Mouse (Mus musculus) layer of hippocampus, postnatal 25 days (tissue): ENCODE measurements around the gene Olfr1198. TPM values are rescaled to one million over a fixed set of nuclear protein-coding genes. Genes with fewer than 3 reads are reported as not detected.

Experiments
- DNase-seq, 2 experiments: peaks; one replicate each; pipeline ENCODE4 v3.0.0; 2022; ENCODE audit warnings: mixed read lengths in 2 of 2, low spot score in 1 of 2; ENCODE audit errors: extremely low spot score in 1 of 2
- total RNA-seq, 2 experiments: library from RNA; stranded (reverse); gene quantifications; 2 replicates each; pipeline ENCODE4 v1.2.3; 2021

Olfr1198 gene
- total RNA-seq = not detected

- no peak for DNase-seq
Measured at GRCm38 (mm10) chr2:88751270-88751669, at the start of gene Olfr1198. Gene Olfr1198, minus strand, starts transcription at chr2:88751370.

- DNase-seq = no peak
Measured at GRCm38 (mm10) chr2:88792736-88793135, 41.6 kb upstream of the Olfr1198 start, which contains the start of gene Olfr1201. Gene Olfr1201, plus strand, starts transcription at chr2:88793036.

GRCm38 (mm10) chr2:88770388-88770787 lies 19.2 kb upstream of the Olfr1198 start, which contains the start of gene Olfr1200:
Gene Olfr1200, minus strand, starts transcription at chr2:88770488.
- no peak for DNase-seq

- DNase-seq = no peak
Measured at GRCm38 (mm10) chr2:88760369-88760768, 9.2 kb upstream of the Olfr1198 start, which contains the start of gene Olfr1199. Gene Olfr1199, minus strand, starts transcription at chr2:88760469.

GRCm38 (mm10) chr2:88743379-88743778 lies 7.8 kb downstream of the Olfr1198 start:
- DNase-seq = no peak

GRCm38 (mm10) chr2:88732266-88732665 lies 18.9 kb downstream of the Olfr1198 start, which contains the start of gene Olfr1197:
Gene Olfr1197, minus strand, starts transcription at chr2:88732366.
- DNase-seq = no peak

GRCm38 (mm10) chr2:88704497-88704896 lies 46.7 kb downstream of the Olfr1198 start, which contains the start of gene Olfr1196:
Gene Olfr1196, minus strand, starts transcription at chr2:88704597.
- no peak for DNase-seq

Other genes starting within 250 kb of the Olfr1198 start
- gene Olfr1186, start 232.8 kb downstream of the Olfr1198 start, total RNA-seq = not detected
- gene Olfr1188, start 194.4 kb downstream of the Olfr1198 start, total RNA-seq = not detected
- not detected for gene Olfr1189, start 164.9 kb downstream of the Olfr1198 start, total RNA-seq
- under 1 TPM in 1 of 2 experiments, not detected in 1; 0.05 TPM for gene Olfr1191-ps1, start 110.8 kb downstream of the Olfr1198 start, total RNA-seq
- gene Olfr1192-ps1, start 102.9 kb downstream of the Olfr1198 start, total RNA-seq = not detected
- gene Olfr1193, start 75.7 kb downstream of the Olfr1198 start, total RNA-seq = not detected
- not detected for gene Olfr1195, start 62.2 kb downstream of the Olfr1198 start, total RNA-seq
- gene Olfr1196, start 46.8 kb downstream of the Olfr1198 start, total RNA-seq = not detected
- gene Olfr1197, start 19.0 kb downstream of the Olfr1198 start, total RNA-seq = not detected
- not detected for gene Olfr1199, start 9.1 kb upstream of the Olfr1198 start, total RNA-seq
- not detected for gene Olfr1200, start 19.1 kb upstream of the Olfr1198 start, total RNA-seq
- not detected for gene Olfr1201, start 41.7 kb upstream of the Olfr1198 start, total RNA-seq
- gene Olfr1202, start 63.1 kb upstream of the Olfr1198 start, total RNA-seq = not detected
- gene Olfr1205, start 78.4 kb upstream of the Olfr1198 start, total RNA-seq = not detected
- gene Olfr1204, start 97.9 kb upstream of the Olfr1198 start, total RNA-seq = not detected
- not detected for gene Olfr1206, start 111.9 kb upstream of the Olfr1198 start, total RNA-seq
- gene Olfr1208, start 150.9 kb upstream of the Olfr1198 start, total RNA-seq = not detected
- not detected for gene Olfr1209, start 163.8 kb upstream of the Olfr1198 start, total RNA-seq
- gene Olfr1211, start 186.7 kb upstream of the Olfr1198 start, total RNA-seq = not detected
- not detected for gene Olfr1212, start 202.6 kb upstream of the Olfr1198 start, total RNA-seq
- not detected for gene Gm13762, start 228.9 kb upstream of the Olfr1198 start, total RNA-seq
- not detected for gene Olfr1214, start 241.3 kb upstream of the Olfr1198 start, total RNA-seq